Mouse (Mus musculus) mature B cell (primary cell): ENCODE measurements around the gene Phf24.

ENCODE experiments used
- in situ Hi-C: fragments of 300-500 bp; cut with MboI; formaldehyde crosslinking; loops from 2 replicates; pipeline ENCODE4 v1.14.3; 2019

The Phf24 gene

GRCm38 (mm10) chr4:42916617-42917401 lies at the start of gene Phf24:
Gene Phf24, plus strand, starts transcription at chr4:42916660.
- in situ Hi-C loops: no loop called here

- in situ Hi-C loops: no loop called here
Measured at GRCm38 (mm10) chr4:42867390-42867789, 49.1 kb upstream of the Phf24 start.

DNA sequence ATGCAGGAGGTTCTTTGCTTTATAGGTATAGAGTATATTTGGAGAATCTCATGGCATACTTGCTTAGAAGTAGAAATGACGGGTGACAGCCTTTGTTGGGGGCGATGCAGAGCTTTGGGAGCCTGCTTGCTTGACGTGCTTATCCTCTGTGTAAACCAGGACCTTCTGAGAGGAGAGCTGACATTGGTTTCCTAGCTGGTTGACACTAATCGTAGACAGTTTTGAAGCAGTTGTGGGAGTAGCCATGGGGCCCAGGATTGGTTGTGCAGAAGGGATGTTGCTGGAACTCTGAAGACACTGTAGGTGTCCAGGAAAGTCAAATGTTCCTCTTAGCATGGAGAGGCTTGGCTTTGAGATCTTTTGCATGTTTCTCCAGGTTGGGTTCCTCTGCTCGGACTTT lies 48.3 kb upstream of the Phf24 start:
- in situ Hi-C loops: no loop called here

DNA sequence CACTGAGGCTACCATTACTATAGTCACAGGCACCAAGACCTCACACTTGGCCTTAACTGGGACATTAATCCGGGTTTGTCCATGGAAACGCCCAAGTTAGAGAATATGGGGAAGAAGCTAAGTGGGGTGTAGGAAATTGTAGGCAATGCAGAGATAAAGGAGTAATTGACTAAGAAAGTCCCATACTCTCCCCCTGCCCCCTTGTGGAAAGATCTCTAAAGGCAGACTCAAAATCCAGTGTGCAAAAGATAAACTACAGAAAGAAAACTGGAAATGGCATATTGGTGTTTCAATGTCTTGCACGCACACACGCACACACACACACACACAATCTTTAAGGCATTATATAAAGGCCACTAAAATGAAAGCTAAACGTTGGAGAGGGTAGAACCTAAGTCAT lies 45.7 kb upstream of the Phf24 start:
- in situ Hi-C loops: no loop called here

- in situ Hi-C loops: no loop called here
Measured at GRCm38 (mm10) chr4:42872151-42872550, 44.3 kb upstream of the Phf24 start.

GRCm38 (mm10) chr4:42872746-42873435 lies 43.6 kb upstream of the Phf24 start:
- in situ Hi-C loops: no loop called here

- in situ Hi-C loops: no loop called here
Measured at GRCm38 (mm10) chr4:42874134-42874533, 42.3 kb upstream of the Phf24 start, which contains the start of gene Fam205c. Gene Fam205c, minus strand, starts transcription at chr4:42874234.

GRCm38 (mm10) chr4:42876586-42877291 lies 39.7 kb upstream of the Phf24 start:
- in situ Hi-C loops: no loop called here

GRCm38 (mm10) chr4:42877657-42878056 lies 38.8 kb upstream of the Phf24 start:
- in situ Hi-C loops: no loop called here

- in situ Hi-C loops: no loop called here
Measured at GRCm38 (mm10) chr4:42879829-42880676, 36.4 kb upstream of the Phf24 start.

DNA sequence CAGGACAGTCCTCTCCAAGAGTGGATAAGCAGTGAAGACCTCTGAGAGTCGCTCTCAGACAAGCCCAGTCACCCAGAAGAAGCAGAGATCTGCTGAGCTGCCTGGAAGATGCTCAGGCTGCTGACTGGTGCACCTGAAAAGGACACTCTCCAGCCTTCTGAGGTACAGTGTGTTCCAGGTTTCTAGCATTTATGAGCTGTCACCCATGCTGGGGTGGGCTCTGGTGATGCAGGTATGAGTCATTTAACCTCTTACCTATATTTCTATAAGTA lies 35.8 kb upstream of the Phf24 start:
- in situ Hi-C loops: no loop called here

DNA sequence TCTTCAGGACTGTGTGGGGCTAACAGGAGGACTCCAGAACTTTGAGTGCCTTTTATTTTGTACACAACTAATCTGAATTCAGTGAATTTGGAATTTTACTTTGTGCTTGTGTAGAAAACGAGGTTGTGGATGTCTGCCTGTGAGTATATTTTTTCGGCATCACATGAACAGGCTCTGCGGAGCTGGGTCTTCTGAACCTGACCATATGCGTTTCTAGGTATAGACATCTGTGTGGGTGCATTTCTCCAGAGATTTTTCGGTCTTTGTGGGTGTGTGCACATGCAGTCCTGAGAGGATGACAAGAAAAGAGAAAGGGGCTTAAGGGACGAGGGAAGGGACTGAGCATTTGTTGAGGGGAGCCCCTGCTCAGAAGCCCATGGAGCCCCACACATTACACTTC lies 29.5 kb upstream of the Phf24 start:
- in situ Hi-C loops: no loop called here

GRCm38 (mm10) chr4:42888806-42889205 lies 27.7 kb upstream of the Phf24 start:
- in situ Hi-C loops: no loop called here

- in situ Hi-C loops: no loop called here
Measured at GRCm38 (mm10) chr4:42891176-42891575, 25.3 kb upstream of the Phf24 start.

- in situ Hi-C loops: no loop called here
Measured at GRCm38 (mm10) chr4:42895118-42895517, 21.3 kb upstream of the Phf24 start.

- in situ Hi-C loops: no loop called here
Measured at GRCm38 (mm10) chr4:42898914-42899313, 17.5 kb upstream of the Phf24 start.

- in situ Hi-C loops: no loop called here
Measured at GRCm38 (mm10) chr4:42900878-42901277, 15.6 kb upstream of the Phf24 start.

DNA sequence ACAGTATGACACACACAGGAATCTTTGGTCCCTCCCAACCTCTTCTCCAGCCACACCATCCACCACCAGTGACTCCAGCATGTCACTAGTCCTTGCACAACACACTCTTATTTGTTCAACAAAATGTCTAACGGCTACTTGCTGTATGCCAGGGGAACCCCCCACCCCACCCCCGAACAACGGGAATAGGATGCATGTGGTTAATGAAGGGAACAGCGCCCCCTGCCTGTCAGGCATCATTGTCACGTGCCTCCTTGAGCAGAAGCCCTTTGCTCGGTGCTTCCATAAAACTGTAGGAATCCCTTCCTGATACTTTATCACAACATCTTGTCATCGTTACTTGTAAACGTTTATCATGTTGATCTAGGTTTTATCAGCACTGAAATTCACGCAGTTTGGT lies 14.3 kb upstream of the Phf24 start:
- in situ Hi-C loops: no loop called here

DNA sequence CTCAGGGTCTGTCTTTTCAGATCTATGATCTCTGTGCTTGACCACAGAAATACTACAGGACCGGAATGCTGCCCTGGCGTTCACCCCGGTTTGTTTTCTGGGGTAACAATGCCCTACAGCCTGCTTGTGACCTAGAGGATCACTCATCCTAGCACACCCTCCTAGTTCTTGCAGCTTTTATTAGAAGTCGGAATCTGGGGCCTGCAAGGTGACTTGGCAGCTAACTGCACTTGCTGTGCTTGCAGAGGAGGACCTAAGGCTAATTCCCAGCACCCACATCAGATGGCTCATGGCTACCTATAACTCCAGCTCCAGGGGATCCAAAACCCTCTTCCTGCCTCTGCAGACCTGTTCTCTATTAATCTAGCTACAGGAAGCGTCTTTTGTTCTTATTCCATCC lies 13.7 kb upstream of the Phf24 start:
- in situ Hi-C loops: no loop called here

- in situ Hi-C loops: no loop called here
Measured at GRCm38 (mm10) chr4:42903942-42904341, 12.5 kb upstream of the Phf24 start.

DNA sequence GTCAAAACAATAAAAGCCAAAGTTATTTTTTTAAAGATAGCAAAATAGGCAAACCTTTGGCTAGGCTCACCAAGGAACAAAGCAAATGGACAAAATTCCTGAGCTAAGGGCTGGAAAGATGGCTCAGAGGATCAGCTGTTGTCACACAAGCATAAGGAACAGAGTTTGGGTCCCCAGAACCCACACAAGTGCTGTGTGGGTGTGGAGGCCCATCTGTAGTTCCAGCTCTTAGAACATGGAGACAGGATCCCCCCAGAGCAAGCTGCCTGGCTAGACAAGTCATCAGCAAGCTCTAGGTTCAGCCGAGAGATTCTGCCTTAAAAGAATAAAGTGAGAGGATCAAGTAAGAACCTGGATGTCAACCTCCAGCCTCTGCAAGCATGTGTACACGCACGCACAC lies 11.9 kb upstream of the Phf24 start:
- in situ Hi-C loops: no loop called here

DNA sequence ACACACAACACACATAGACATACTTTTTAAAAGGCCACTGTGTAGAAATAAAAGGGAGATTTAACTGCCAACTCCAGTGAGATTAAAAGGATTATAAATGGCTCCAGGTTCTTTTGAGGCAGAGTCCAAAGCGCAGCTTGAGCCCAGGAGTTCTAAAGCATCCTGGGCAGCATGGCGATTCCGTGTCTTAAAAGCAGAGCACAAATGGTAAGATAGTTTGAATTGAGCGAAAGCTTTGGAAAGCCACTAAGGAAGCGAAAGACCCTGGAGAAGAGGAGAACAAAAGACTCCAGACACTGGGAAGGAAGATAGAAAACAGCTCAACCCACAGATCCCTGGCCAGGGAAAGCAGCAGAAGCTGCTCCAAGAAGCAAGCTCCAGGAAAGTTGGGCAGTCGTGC lies 11.5 kb upstream of the Phf24 start:
- in situ Hi-C loops: no loop called here
